Mouse (Mus musculus) heart, adult 11 months (tissue): ENCODE measurements at regions not wholly inside any gene's neighbourhood (a gene's known extent, or its start where the extent isn't known, plus 50 kb on each side); places are given as distances from the start of the nearest gene placed in this dataset.
A peak's percentile ranks its signal among the peaks of the same experiment; 100 is the strongest.

Source experiments
- DNase-seq: peaks from one replicate; pipeline ENCODE4 v3.0.0; 2022

DNA sequence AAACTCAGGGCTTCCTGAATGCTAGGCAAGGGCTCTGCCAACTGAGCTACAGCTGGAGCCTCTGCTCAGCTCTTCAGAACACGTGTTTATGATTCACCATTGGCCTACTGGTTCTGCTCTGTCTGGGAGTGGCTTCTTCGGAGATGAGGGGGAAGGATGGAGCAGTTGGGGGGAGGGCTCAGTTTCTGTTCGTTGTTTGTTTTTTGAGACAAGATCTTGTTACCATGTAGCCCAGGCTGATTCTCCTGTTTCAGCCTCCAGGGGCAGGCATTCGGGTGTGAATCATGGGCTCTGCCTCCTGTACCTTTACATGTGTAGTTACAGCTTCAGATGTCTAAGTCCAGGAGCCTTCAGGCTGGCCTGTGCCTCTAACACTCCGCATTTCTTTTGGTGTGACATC, 285.3 kb upstream of the Gadl1 start:
- peak; percentile 90 for DNase-seq

DNA sequence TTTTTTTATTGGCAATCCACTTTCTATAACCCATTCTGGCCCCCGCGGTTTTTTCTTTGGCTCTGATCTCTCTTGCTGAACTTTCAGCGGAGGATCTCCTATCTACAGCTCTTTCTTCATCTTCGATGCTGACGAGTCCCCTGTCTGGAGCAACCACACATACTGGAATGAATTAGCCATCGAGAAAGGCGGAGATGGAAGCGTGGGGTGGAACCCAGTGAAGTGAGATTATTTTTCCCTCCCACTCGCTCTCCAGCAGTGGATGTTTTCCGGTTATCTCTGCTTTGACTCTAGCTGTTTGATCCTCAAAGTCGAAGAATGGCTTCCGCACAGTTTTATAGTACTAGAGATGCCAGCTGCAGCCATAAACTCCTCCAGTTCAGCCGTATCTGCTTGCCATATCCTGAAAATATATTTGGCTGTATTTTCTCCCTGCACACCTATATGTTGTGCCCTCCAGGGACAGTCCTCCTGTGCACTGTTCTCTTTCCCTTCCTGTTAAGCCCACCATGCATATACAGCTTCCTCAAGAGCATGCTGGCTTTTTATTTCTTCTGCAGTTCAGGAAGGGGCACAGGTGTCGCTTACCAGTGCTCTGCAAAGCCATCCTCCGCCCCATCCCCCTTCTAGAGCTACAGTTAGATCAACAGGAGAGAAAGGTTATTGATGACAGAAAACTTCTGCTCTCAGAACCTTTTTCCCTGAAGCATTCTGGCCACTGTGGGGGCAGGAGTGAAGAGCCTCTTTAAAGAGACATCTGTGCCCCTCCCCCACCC, 284.3 kb upstream of the Gadl1 start:
- no peak for DNase-seq

DNA sequence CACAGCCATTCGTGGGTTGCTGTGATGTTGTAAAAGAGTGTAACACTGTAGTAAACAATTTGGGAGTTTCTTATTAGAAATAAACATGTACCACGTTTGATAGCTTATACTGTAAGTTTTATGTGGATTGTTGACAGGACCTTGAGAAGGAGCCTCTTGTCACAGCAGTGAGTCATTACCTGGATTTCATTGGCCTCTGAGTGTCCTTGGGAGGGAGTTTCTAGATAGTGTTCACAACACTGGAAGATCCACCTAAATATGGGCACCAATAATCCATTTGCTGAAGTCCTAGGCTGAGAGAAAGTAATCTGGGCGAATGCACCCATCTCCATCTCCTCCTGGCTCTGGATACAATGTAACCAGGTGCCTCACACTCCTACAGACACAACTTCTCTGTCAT, 281.7 kb upstream of the Gadl1 start:
- no peak for DNase-seq

DNA sequence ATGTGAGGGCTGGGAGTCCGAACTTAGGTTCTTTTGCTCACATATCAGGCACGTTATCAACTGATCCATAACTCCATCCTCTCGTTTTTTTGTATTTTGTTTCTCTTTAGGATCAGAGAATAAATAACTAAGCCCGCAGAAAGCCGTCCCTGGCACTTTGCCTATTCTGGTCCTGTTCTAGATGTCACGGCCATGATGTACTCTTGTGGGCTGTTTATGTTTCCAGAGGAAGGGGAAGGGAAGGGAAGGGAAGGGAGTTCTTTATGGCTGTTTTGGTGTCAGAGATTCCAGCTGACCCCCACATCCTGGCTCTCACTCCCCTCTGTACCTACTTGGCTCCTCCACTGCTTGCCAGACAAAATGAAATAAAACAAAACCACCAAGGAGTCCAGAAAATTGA, 272.1 kb upstream of the Gadl1 start:
- peak; percentile 91 for DNase-seq

DNA sequence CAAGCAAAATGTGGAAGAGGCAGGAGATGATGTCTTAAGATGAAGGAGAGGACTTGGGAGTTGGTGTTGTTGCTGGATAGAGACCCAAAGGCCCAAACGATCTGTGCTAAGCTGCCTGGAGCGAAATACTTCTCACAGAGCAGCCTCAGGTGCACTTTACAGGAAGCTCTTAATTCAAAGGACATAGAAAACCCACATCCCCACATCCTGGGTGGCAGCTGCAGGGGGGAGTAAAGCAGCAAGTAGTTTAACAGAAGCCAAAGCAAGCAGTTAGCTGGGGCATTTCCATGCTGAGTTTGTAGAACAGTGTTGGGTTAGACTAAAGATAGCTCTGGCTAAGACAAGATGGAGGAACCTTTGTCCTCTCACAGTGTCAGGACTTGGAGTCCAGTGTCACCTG, 268.5 kb upstream of the Gadl1 start:
- DNase-seq: no peak

DNA sequence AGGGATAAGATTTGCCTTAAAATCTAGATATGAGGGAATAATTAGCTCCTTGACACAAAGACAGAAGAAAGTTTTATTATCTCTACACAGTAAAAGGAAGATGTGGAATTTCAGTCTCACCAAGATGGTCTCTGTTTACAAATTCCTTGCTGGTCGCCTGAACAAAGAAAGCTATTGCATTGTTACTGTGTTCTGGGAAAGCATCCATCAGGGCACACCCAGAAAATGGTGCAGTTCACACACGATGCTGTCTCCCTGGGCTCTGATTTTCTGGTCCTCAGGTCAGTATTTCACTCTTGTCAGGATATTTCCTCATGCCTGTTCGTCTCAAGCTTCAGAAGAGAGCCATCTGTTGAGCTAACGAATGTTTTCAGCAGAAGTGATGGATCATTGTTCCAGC, 267.2 kb upstream of the Gadl1 start:
- no peak for DNase-seq

DNA sequence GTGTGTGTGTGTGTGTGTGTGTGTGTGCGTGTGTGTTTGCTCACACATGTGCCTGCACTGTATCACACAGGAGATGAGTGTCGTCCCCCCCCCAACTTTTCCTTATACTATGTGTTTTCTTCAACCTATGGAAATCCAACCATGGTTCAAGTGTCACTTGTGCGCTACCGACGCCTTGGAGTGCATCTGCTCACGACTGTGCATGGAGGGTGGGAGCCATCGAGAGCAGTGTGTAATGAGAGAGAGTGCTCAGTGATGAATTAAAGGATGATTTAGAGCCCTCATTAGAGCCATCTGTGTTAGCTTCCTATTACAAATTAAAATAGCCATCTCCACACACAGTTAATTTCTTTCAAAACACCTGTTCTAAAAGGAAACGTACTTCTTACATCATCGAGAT, 264.3 kb upstream of the Gadl1 start:
- no peak for DNase-seq

DNA sequence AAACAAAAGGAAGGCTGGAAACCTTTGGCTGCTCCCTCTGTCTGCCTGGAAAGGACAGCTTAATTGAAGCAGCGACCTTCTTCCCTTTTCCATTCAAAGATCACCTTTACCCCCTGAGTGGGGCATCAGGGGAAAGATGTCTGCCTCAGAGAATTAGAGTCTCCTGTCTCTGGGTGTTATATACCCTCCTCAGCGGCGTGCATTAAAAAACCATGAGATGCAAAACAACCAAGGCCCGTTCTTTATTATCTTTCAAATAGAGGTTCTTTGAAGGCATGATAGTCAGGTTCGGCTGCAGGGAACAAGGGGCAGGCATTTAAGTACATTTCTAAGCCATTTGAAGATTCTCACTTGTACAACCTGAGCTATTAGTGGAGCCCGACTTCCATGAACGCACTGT, 263.0 kb upstream of the Gadl1 start:
- no peak for DNase-seq

DNA sequence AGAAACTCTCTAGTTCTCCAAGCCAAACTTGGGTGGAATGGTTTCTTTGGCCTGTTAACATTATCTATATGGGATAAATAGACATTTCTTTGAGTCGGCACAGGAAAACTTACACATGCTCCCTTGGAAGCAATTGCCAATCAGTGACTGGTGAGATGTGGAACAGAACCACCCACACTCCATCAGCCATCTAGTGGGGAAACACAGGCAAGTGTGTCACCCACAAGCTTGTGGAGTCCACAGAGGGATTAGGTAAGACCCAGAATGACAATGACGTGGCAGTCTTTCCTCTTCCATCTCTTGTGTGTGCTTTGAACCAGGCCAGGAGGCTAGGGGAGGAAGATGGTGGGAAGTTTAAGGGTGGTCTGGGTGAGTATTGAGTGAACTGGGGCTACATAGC, 257.5 kb upstream of the Gadl1 start:
- no peak for DNase-seq

DNA sequence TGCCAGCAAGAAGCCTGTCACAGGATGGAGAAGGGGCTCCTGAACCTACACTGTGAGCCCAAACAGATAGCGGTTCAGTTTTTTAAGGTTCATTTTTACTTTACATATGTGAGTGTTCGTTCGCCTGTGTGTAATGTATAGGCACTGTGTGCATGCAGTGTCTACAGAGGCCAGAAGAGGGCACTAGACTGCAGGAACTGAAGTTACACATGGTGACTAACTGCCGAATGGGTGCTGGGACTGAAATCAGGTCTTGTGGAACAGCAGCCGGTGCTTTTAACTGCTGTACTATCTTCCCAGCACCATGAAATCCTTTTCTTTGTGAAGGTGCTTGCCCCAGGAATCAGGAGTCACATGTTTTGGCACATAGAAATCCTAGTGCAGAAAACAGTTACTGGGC, 256.1 kb upstream of the Gadl1 start:
- no peak for DNase-seq

DNA sequence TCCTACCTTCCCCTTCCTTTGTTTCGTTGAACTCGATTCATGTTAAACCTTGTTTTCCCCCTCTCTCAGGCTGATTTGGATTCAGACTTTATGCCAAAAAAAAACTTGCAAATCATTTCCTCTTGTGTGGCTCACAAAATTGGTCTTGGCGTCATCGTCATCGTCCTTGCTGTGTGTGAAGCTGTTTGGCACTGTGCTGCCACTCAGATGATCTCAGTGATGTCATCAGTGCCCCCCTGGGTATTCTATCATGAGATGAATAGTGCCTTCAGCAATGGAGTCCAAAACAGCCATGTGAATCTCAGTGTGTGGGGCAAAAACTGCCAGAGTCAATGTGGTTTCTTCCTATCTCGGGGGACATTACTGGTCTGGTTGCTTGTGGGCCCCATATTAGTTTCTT, 254.3 kb upstream of the Gadl1 start:
- DNase-seq: no peak

DNA sequence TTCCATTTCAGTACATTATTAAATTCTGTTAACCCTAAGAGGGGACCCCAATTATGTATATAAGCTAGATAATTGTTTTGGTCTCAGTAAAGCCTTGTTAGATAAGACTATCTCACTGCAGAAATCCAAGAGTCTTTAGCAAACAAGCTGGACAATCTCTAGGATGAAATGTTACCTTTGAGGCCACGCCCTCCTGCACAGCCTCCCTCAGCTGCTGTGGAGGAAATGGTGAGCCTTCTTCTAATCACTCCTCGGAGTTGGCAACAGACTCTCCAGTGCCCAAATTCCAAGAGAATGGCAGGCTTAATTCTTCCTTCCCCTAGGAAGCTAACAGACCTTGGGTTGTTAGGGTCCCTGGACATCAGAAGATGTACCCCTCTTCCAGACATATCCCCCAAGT, 252.7 kb upstream of the Gadl1 start:
- DNase-seq: no peak

DNA sequence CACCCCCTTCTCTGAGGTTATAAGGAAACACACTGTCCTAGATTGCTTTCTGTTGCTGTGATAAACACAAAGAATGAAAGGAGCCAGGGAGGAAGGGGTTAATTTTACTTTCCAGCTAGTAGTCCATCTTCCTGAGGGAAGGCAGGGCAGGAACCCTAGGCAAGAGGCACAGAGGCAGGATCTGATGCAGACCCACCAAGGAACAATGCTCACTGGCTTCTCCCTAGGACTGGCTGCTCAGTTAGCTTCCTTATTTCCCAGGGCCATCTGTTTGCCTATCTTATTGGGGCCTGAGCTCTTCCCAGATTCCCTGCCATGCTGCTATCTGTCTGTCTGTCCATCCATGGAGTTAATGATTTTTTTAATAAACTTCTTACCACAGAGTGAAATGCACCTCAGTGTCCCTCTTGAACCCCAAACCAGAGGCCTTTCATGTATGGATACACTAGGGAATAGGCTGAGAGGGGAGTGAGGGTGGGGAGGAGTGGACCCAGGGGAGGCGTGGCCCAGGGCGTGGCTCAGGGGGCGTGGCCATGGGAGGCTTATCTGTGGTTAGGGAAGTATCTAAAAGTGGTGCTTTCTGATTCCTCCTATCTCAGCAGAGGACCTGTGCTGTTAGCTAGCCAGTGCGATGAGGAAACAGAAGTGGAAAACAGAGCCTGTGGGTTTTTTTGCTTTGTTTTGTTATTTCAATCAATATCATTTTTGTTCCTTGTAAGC, 252.1 kb upstream of the Gadl1 start:
- no peak for DNase-seq

DNA sequence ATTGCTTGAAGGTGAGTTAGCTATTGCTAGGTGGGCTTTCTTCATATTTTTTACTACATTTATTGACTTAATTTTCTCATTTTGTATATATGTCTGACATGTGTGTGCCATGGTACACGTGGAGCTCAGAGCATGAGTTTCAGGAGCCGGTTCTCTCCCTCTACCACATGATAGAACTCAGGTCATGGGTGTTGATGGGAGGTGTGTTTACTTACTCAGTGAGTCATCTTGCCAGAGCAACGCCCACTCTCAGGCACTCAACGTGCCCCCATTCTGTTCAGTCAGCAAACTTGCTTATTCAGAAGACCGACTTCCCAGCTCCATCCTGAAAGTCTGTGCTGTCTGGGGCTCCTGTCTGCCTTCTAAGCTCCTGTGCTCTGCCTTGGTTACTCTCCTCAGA, 250.8 kb upstream of the Gadl1 start:
- no peak for DNase-seq

DNA sequence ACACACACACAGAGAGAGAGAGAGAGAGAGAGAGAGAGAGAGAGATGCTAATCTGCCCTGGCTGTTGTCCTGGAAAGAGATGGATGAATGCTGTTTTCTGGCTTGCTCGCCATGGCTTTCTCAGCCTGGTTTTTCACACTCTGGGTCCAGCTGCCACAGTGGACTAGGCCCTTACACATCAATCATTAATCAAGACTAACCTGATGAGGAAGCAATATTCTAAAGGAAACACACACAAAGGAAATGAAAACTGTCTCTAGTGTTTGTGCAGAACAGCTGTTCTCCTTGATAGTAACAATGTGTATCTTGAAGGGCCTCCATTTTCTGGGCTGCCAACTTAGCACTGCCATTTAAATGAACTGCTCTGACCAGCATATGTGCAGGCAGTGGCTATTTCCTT, 248.9 kb upstream of the Gadl1 start:
- DNase-seq: no peak

DNA sequence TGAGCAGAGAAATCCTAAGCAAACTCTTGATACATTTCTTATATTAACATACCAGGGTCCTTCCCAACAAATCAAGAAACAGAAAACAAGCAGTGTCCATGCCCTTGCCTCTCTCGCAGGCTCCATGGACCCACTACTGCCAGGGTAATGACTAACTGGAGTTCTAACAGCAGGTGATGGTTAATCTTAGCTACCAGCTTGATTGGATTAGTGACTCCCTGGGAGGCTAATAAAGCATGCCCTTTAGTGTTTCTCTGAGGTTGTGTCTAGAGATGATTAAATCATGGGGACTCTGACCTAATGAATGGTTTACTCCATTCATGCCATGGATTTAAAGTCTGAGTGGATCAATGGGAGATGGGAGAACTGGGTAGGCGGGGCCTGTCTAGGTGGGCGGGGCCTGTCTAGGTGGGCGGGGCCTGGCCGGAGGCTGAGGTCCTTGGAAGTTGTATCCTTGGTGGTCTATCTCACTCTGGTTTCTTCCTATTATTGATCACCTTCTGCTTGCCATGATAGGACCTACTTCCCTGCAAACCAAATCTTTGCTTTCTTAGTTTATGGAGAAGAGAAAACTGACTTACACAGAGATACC, 247.3 kb upstream of the Gadl1 start:
- DNase-seq: no peak

DNA sequence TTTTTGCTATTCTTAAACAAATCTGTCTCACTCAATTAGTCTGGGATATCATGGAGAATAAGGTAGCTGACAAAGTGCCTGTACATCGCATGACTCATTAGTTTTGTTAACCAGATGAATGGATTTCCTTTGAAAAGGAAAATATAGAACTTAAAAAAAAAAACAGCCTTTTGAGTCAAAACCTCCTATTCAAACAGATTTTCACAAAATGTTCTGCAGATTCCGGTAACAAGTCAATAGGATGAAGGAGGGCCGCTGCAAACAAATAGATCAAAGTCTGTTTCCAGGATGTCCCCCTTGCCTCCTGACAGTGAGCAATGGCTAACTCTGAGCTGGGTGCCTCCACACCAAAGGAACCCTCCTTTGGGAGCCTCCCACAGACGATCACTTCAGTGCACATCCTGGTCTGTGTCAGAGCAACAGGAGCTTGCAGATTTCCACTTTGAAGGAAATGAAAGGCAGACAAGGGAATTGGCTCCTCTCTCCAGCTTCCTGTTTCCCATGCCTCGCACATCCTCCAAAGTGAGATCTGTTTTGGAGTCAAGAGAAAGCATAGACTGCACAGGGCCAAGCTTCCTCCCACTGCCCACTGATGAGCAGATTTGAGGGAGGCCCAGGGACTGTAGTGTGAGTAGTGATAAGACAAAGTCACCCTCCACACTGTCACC, 243.8 kb upstream of the Gadl1 start:
- DNase-seq: peak; percentile 94

DNA sequence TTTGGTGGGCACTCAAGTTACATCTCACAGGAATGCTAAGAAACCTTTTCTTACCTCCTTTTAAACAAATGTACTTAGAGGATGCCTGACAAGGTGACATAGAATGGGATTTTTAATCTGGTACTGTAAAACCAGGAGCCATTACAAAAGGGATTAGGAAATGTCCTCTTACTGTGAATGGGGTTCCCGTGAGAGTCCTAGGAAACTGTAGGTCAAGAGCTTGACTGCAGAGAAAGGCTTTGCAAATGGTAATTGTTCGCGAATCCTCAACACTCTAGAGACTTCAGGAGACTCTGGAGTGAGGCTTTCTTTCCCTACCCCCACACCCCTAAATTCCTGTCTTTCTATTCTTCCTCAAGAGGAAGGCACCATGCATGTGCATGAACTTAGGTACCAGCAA, 242.7 kb upstream of the Gadl1 start:
- DNase-seq: no peak

DNA sequence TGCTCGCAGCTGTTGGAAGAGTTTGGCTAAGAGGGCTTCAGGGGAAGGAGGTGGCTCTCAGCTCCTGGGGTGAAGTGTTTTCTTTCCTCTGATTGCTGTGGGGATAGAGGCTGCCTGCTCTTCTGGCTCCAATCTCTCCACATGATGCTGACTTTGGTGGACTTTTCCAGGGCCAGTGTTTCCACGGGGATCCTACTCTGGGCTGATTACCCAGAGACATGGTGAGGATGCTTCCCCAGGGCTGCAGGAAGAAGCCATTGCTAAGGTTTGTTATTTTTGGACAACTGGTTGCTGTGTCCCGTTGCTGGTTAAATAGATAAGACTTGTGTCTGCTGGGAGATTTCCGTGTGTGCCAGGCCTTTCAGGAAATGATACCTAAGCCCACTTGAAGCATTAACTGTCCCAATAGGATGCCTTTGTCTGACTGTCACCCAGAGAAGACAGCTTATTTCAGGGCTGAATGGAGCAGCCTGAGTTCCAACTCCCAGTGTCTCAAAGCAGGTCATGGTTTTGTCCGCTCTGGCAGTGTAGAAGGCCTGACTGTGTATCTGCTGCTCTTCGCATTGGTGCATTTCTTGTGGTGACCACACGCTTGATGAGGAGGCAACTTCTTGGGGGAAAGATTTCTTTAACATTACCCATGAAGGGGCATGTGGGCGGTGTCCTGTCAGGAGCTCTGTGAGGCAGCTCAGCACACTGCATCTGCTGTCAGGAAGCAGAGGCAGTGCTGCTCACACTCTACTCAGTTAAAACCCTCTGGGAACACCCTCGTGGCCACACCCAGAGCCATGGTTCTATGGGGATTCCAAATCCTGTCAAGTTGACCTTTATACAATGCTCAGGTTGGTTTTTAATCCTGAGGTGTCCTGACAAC, 228.3 kb upstream of the Gadl1 start:
- DNase-seq: peak; percentile 95

DNA sequence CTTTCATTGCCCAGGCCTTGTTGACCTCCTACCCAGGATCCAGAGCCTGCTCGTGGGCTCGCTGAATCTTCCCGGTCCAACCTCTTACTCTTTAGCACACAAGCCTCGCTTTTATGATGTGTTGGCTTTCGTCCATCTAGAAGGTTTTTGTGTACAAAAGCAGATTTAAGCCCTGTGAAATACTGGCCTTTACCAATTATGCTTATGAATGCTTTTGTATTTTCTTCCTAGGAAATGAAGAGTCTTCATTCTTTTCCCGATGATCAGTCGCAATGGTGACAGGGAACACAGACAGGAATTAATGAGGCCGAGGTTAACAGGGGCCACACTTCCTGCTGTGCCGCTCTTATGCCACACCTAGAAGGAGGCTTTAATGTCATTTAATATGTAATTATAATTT, 227.4 kb upstream of the Gadl1 start:
- no peak for DNase-seq

DNA sequence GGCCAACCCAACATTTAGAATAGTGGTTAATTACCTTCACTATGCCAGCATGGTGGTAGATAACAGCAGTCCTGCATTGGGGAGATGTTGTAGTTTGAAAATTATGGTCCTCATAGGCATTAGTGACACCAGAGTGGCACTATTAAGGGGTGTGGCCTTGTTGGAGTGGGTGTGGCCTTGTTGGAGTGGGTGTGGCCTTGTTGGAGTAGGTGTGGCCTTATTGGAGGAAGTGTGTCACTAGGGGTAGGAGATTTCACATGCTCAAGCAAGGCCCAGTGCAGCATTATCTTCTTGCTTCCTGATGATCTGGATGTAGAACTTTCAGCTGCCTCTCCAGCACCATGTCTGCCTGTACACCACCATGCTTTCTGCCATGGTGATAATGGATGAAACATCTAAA, 225.3 kb upstream of the Gadl1 start:
- no peak for DNase-seq

DNA sequence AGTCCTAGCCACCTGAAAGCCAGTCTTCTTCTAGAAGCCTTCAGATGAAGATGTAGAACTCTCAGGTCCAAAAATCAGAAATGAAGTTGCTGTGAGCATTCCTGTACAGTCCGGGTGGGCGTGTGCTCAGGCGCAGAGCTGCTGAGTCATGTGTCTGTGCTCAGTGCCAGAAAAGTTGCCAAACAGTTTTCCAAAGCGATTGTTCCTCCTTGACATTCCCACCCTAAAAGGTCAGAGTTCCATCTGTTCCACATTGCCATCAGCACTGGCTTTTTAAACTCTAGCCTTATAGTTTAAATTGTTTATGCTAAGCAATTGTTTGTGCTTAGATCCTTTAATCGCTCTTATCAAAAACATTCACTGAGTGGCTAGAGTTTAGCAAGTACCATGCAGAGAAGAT, 222.7 kb upstream of the Gadl1 start:
- no peak for DNase-seq

DNA sequence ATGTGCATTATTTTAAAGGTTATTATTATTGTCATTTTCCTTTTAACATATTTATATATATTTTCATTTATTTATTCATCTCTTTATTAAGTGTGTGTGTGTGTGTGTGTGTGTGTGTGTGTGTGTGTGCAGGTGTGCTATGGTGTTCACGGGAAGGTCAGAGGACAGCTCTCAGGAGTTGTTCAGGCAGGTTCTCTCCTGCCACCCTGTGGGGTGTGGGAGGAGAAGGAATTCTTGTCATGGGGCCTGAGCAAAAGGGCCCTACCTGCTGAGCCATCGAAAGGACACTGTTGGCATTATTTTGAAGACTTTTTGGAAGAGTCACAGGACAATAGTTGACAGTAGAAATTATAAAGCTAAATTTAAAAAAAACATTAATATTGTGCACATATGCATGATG, 216.4 kb upstream of the Gadl1 start:
- DNase-seq: no peak
